Mouse (Mus musculus) megakaryocyte progenitor cell, adult 5-6 weeks (primary cell): ENCODE measurements at regions not wholly inside any gene's neighbourhood (a gene's known extent, or its start where the extent isn't known, plus 50 kb on each side); places are given as distances from the start of the nearest gene placed in this dataset.

Experiments used
- ATAC-seq: replicated peaks from 2 replicates; pipeline ENCODE4 v1.8.0; 2016; ENCODE audit warnings: mild to moderate bottlenecking, moderate TSS enrichment, inconsistent platforms; ENCODE audit not compliant: poor library complexity

GRCm38 (mm10) chr7:70769655-70770054 is 403.1 kb upstream of the Nr2f2 start:
- ATAC-seq = no peak

GRCm38 (mm10) chr7:70767697-70768096 is 401.2 kb upstream of the Nr2f2 start:
- ATAC-seq = no peak

- ATAC-seq = no peak
Observed at GRCm38 (mm10) chr7:70756676-70757075, 390.1 kb upstream of the Nr2f2 start.

GRCm38 (mm10) chr7:70754826-70755225 is 388.3 kb upstream of the Nr2f2 start:
- no peak for ATAC-seq

GRCm38 (mm10) chr7:70752802-70753218 is 386.3 kb upstream of the Nr2f2 start:
- ATAC-seq = no peak

GRCm38 (mm10) chr7:70748884-70749283 is 382.3 kb upstream of the Nr2f2 start:
- ATAC-seq = no peak

- ATAC-seq = no peak
Observed at GRCm38 (mm10) chr7:70748345-70748744, 381.8 kb upstream of the Nr2f2 start.

GRCm38 (mm10) chr7:70744296-70744695 is 377.8 kb upstream of the Nr2f2 start:
- ATAC-seq = no peak

- no peak for ATAC-seq
Observed at GRCm38 (mm10) chr7:70735591-70735990, 369.1 kb upstream of the Nr2f2 start.

GRCm38 (mm10) chr7:70733501-70733900 is 367.0 kb upstream of the Nr2f2 start:
- no peak for ATAC-seq

- no peak for ATAC-seq
Observed at GRCm38 (mm10) chr7:70729896-70730295, 363.4 kb upstream of the Nr2f2 start.

GRCm38 (mm10) chr7:70718149-70718765 is 351.7 kb upstream of the Nr2f2 start:
- ATAC-seq = no peak

- no peak for ATAC-seq
Observed at GRCm38 (mm10) chr7:70717608-70718007, 351.1 kb upstream of the Nr2f2 start.

GRCm38 (mm10) chr7:70716811-70717458 is 350.4 kb upstream of the Nr2f2 start:
- no peak for ATAC-seq

- no peak for ATAC-seq
Observed at GRCm38 (mm10) chr7:70712141-70712540, 345.6 kb upstream of the Nr2f2 start.

GRCm38 (mm10) chr7:70706281-70706680 is 339.7 kb upstream of the Nr2f2 start:
- ATAC-seq = no peak

GRCm38 (mm10) chr7:70703784-70704183 is 337.2 kb upstream of the Nr2f2 start:
- ATAC-seq = no peak

GRCm38 (mm10) chr7:70700461-70700860 is 333.9 kb upstream of the Nr2f2 start:
- ATAC-seq = no peak

GRCm38 (mm10) chr7:70699391-70699790 is 332.9 kb upstream of the Nr2f2 start:
- no peak for ATAC-seq

- ATAC-seq = no peak
Observed at GRCm38 (mm10) chr7:70698986-70699385, 332.5 kb upstream of the Nr2f2 start.

- no peak for ATAC-seq
Observed at GRCm38 (mm10) chr7:70692160-70692559, 325.6 kb upstream of the Nr2f2 start.

GRCm38 (mm10) chr7:70690845-70691244 is 324.3 kb upstream of the Nr2f2 start:
- no peak for ATAC-seq

- no peak for ATAC-seq
Observed at GRCm38 (mm10) chr7:70669065-70669464, 302.5 kb upstream of the Nr2f2 start.
